8 mouse cellular contexts compared by ENCODE assay signal in the genomic region with DNA sequence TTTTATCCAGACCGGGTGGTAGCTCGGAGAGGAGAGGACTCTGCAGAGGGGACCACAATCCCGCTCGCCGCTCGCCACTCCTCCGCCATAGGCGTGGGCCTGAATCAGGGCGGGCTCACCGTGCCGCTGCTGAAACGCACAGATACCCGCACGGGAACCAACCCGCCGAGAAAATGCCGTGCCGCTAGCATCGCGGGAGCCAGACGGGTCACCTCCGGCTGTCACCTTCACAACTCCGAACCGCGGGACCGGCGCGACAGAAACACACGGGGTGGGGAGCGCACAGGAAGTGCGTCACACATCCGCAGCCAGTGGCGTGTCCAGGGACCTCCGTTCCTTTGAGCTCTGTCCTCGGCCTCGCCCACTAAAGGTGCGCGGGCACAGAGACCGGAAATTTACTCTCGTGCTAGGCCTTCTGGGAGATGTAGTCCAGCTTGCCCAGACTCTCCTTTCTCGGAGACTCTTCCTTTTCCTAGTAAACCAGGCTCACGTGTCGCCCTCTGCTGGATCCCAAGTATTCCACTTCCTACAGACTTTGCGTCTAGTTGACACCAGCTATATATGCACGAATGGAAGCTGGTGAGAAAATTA. TPM values are rescaled to one million over a fixed set of nuclear protein-coding genes. Genes with fewer than 3 reads are reported as not detected.
DNase-seq lines count a peak whose midpoint lies in the region; ATAC-seq lines count a peak whose summit lies in the region.

A gene (minus strand): TSS at position 375 of the 591 bp plus-strand sequence.

- H3K4me3 ChIP-seq in hindbrain, embryonic 12.5 days: peak within 1 kb of the TSS; percentile 82

- peak; percentile 100 for DNase-seq in NIH3T3 (ENCODE audit: low read depth)
- peak; percentile 97 for DNase-seq in cerebellum, postnatal 10 days
- peak; percentile 97 to 98 for DNase-seq in frontal cortex, postnatal 10 days (ENCODE audit: low spot score in 2 of 2)
- DNase-seq in layer of hippocampus, postnatal 14 days (ENCODE audit: low spot score in 2 of 2): peak; percentile 96 to 99
- peak; percentile 96 for DNase-seq in lung, postnatal 14 days
- peak; percentile 96 for DNase-seq in retina, adult 2 months (ENCODE audit: low read depth, low spot score)
- peak; percentile 91 to 96 for DNase-seq in thymus, postnatal 36 days

- H3K27me3 ChIP-seq in hindbrain, embryonic 12.5 days: no peaks in the 10 kb centered on the region

- no peaks in the 10 kb centered on the region for H3K9me3 ChIP-seq in hindbrain, embryonic 12.5 days (replicated peaks)

- H3K9ac ChIP-seq in hindbrain, embryonic 12.5 days: peak within 1 kb of the TSS; percentile 76

- peaks cover 28% of the 10 kb centered on the region for H3K36me3 ChIP-seq in hindbrain, embryonic 12.5 days

- H3K4me1 ChIP-seq in hindbrain, embryonic 12.5 days: peaks cover 7% of the 10 kb centered on the region

- WGBS in hindbrain, embryonic 12.5 days: under 1% methylated on average over 45 of the region's 45 CpGs

- ATAC-seq in hindbrain, embryonic 12.5 days (ENCODE audit: low FRiP score): peak; percentile 99

- 0 out of 2 replicates have a peak within 1 kb of the TSS, but pooled peaks have one; percentile 40 for H3K27ac ChIP-seq in hindbrain, embryonic 12.5 days

- peak within 1 kb of the TSS; percentile 70 for H3K4me2 ChIP-seq in hindbrain, embryonic 12.5 days (replicated peaks)

RNA-seq across cellular contexts. Expression of the gene that starts here (rescaled TPM):
- polyA plus RNA-seq in hindbrain, embryonic 12.5 days (2016; fragmentation: Nextera tagmentation; extraction: Ambion mirVana): 187 and 188 TPM in 2 replicates
- total RNA-seq in layer of hippocampus, postnatal 14 days (2021): 100 to 1,000 TPM; 234 to 250 TPM

Comparison
In these comparisons a context has a peak if more than half of its experiments do, and no peak if none do; other contexts are left out.
1. Peak in every context shown above with its lines: DNase-seq, ATAC-seq, H3K4me3 ChIP-seq and H3K27ac ChIP-seq.